In the genomic region with DNA sequence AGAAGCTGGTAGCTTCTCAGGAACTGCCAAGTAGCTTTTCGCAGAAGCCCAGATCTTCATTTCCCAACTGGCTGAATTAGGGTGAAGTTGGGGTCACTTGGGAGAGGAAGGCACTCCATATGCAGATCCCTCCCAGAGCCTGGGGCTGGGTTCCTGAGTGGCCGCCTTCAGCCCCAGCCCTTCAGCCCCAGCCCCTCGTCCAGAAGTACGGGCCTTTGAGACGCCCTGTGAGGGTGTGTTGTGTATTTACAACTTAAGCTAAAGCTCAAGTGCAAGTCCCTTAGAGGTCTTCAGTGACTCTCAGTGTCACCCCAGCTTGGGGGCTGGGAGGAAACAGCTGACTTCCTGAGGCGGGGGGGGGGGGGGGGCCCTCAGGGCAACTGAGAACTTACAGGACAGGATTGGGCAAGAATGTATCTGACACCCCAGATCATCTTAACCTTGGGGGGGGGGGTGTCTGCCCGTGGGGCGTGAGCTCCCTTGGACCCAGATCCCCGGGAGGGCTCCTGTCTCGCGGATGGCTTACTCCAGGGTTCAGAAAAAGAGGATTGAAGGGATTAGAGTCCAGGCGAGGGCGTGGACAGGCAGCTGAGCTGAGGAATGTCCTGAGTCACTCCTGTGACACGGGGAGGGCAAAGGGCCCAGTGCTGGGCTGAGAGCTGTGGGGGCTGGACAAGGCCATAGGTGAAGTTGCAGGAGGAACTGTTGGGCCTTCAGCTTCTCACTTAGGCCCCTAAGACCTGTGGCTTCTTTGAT, we compare ENCODE assay signal across 8 mouse cellular contexts. TPM values are rescaled to one million over a fixed set of nuclear protein-coding genes. Genes with fewer than 3 reads are reported as not detected.
DNase-seq lines count a peak whose midpoint lies in the region; ATAC-seq lines count a peak whose summit lies in the region.

No protein-coding gene starts in this region.

- 0 out of 2 replicates have a peak overlapping the region, but pooled peaks have one; percentile 14 for H3K9ac ChIP-seq in kidney, embryonic 14.5 days (ENCODE audit: low read depth, low read length)

- H3K4me3 ChIP-seq in kidney, embryonic 14.5 days (ENCODE audit: low read length), result no peak overlapping the region

- peaks cover 23% of the 10 kb centered on the region for H3K4me1 ChIP-seq in kidney, embryonic 14.5 days (ENCODE audit: control insufficient read depth, insufficient read depth, low read length)

- H3K27me3 ChIP-seq in kidney, embryonic 14.5 days (ENCODE audit: control insufficient read depth, insufficient read depth, low read length), result no peaks in the 10 kb centered on the region

- H3K4me2 ChIP-seq in kidney, embryonic 14.5 days (replicated peaks; ENCODE audit: low read depth, low read length), result no peak overlapping the region

- H3K27ac ChIP-seq in kidney, embryonic 14.5 days (ENCODE audit: low read depth, low read length), result peak overlapping the region; percentile 45

- peak; percentile 92 for DNase-seq in 416B (ENCODE audit: low read depth)
- peak; percentile 85 for DNase-seq in Muller cell, postnatal 12 days (ENCODE audit: inconsistent ontology term)
- peak; percentile 57 to 70 for DNase-seq in heart, adult 9 months (ENCODE audit: low spot score in 2 of 2)
- peak; percentile 71 for DNase-seq in lung, postnatal 14 days
- DNase-seq in thymus, postnatal 10 days (ENCODE audit: low spot score in 2 of 2), result peak; percentile 44 to 46
- DNase-seq in ovary, adult 18-20 months (ENCODE audit: low spot score), result no peak

- WGBS in kidney, embryonic 14.5 days, result 44% methylated on average over 14 of the region's 14 CpGs

- H3K36me3 ChIP-seq in kidney, embryonic 14.5 days (ENCODE audit: control insufficient read depth, insufficient read depth, low read length), result peaks cover 13% of the 10 kb centered on the region

- no peaks in the 10 kb centered on the region for H3K9me3 ChIP-seq in kidney, embryonic 14.5 days (ENCODE audit: control insufficient read depth, low read length)

- no peak for ATAC-seq in kidney, embryonic 14.5 days (ENCODE audit: low FRiP score, low TSS enrichment)
- ATAC-seq in cerebellum, adult (ENCODE audit: insufficient number of reproducible peaks, low FRiP score, low TSS enrichment), result no peak

RNA-seq across cellular contexts. Expression of gene Gpx4, which starts 4.8 kb away (rescaled TPM):
- polyA plus RNA-seq in kidney, embryonic 14.5 days (2014; fragmentation: Nextera tagmentation; extraction: Ambion mirVana), result 552 and 641 TPM in 2 replicates

RNA-seq across cellular contexts. Expression of gene Polr2e, which starts 12.2 kb away (rescaled TPM):
- 276 and 310 TPM in 2 replicates for polyA plus RNA-seq in kidney, embryonic 14.5 days (2014; fragmentation: Nextera tagmentation; extraction: Ambion mirVana)

RNA-seq across cellular contexts. Expression of gene Arhgap45, which starts 35.3 kb away (rescaled TPM):
- polyA plus RNA-seq in kidney, embryonic 14.5 days (2014; fragmentation: Nextera tagmentation; extraction: Ambion mirVana), result 4.8 and 7.7 TPM in 2 replicates

RNA-seq across cellular contexts. Expression of gene Sbno2, which starts 53.6 kb away (rescaled TPM):
- 10.6 and 14.8 TPM in 2 replicates for polyA plus RNA-seq in kidney, embryonic 14.5 days (2014; fragmentation: Nextera tagmentation; extraction: Ambion mirVana)

RNA-seq across cellular contexts. Expression of gene Abca7, which starts 55.5 kb away (rescaled TPM):
- polyA plus RNA-seq in kidney, embryonic 14.5 days (2014; fragmentation: Nextera tagmentation; extraction: Ambion mirVana), result 1.8 and 2.7 TPM in 2 replicates
